Mouse (Mus musculus): ENCODE data around the gene Spata31d1a.
"Not testable (repeated sequence)": the region's sequence is repeated elsewhere in the genome, so short reads cannot be mapped to it uniquely, and the experiment has no call there.

Gene Spata31d1a

DNA sequence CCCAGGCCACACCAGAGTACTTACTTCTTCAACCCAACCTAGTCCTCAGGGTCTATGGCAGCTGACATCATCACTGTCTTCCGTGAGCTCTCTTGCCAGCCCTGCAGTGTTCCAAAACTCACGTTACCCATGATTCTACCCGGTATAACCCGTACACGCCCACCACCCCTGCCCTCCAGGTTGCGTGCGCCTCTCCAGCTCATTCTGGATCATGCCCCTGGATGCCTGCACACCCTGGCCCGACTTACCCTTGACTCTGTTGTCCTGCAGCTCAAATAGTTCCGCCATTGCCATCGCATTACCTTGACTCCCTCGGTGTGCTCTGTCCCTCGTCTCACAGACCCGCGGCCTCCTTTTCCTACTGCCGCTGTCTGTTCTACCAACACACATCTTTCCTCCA is at the start of gene Spata31d1a:
Gene Spata31d1a, minus strand, starts transcription at position 101 of the 400 bp plus-strand sequence.
- DNase-seq (ENCODE audit: low spot score in 2 of 2), result no peak

DNA sequence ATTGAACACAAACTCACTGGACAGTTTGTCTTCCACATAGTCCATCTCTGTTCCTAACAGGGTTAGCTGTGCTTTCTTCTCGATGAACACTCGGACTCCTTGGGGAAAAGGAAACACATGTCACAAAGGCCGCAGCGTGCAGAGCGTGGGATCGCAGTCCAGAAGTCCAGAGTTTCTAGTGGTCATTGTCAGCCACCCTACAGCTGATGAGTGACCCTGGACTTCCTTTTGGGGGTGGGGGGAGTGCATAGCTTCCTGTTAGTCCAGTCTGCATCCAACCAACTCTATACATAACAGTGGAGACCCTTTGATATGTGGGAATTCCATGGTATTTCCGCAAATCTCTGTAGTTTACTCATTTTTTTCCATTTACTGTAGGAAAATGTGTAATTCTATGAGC is 46.8 kb upstream of the Spata31d1a start:
- no peak for DNase-seq (ENCODE audit: low spot score in 2 of 2)

DNA sequence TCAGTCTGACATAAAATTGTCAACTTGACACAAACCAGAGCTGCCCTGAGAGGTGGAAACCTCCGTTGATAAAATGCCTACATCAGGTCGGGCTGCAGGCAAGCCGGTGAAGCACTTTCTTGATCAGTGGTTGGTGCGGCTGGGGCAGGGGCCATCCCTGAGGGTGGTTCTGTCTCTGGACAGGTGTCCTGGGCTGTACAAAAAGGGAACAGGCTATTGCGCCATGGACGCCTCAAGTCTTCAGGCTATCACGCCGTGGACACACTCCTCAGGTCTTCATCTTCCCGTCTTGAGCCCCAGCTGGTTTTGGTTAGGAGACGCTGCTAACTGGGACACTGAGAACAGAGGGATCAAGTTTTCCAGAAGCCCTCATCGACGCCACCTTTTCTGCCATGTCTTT is 40.2 kb upstream of the Spata31d1a start:
- DNase-seq (ENCODE audit: low spot score in 2 of 2), result no peak

DNA sequence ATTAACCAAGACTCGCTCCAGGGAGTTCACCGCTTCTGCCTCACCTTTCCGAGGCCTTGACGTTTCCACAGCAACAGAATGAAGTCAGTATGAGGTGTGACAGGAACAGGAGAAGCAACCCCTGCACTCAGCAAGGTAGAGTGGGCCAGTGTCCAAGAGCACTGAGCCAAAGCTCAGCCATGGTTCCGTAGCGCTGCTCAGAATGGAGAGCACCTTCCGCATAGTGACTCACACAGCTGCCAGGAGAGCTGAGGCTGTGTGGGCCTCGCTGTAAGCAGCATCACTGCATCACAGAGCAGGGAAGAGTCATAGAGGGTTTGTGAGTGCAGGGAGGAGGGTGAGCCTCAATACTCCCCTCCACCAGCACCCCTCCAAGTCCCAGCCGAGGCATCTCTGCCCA is 36.6 kb upstream of the Spata31d1a start, which contains the start of gene 1700014D04Rik:
Gene 1700014D04Rik, minus strand, starts transcription at position 42 of the 400 bp plus-strand sequence.
- DNase-seq (ENCODE audit: low spot score in 2 of 2), result peak in 1 of 2 experiments; percentile 49

DNA sequence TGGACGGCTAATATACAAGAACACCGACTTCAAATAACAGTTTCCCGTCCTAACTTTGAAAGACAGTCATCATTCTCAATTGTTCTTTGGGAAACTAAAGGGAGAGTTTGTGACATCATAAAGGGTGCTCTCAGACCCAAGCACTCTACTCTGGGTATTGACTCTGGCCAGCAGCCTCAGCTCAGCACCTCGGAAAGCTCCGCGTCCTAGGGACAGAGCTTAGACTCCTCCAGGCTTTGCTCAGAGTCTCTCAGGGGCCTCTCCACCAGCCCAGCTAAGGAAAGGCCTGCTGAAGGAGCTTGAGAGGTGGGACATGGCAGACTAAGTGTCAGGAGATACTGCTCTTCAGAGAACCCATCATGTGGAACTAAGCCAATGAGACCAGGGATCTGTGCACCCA is 36.0 kb upstream of the Spata31d1a start:
- no peak for DNase-seq (ENCODE audit: low spot score in 2 of 2)

DNA sequence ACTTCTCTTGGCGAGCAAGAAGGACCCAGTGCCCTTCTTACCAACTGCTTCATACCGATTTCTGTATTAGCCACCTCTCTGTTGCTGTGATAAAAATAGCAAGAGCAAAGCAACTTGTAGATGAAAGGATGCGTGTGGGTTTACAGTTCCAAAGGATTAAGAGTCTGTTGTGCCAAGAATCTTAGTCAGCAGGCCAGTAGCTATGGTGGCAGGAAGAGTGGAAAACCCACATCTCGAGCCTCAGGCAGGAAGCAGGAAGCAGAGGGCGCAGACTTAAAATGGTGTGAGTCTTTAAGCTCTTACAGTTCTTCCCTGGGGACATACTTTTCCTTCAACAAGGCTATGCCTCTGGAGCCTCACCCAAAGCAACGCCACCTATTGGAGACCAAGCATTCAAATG is 35.3 kb upstream of the Spata31d1a start:
- no peak for DNase-seq (ENCODE audit: low spot score in 2 of 2)

DNA sequence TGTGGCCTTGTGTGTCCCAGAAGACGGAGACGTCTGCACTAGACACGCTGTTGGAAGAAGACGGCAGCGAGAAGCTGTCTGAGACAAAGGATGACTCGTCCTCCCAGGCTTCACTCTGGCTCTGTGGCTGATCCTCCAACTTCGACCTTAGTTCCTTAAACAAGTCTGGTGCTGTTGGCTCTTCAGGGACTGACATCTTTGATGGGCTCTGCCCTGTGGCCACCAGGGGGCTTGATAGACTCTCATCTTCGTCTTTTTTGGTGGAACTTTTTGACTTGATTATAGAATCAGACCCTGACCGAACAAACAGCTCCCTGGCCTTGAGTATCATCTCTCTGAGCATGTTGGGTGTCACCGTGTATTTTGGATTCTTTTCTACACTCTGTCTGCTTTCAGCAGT is 31.6 kb upstream of the Spata31d1a start:
- no peak for DNase-seq (ENCODE audit: low spot score in 2 of 2)

DNA sequence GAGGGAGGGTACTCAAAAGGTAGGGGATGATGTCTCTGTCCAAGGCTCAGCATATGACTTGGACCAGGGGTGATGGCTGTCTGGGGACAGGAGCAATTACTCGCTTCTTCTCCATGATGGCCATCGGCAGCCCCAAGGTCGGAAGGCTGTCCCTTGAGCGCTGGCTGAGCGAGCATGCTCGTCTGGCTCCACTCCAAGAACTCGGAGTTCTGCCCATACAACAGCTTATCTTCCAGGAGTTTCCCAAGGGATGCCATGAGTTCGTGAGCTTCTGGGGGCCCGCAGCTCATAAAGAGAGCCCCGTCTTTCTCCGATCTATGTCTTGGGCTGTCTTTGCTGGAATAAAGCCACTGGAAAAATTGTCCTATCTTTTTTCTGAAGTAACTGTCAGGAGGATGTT is 31.0 kb upstream of the Spata31d1a start:
- DNase-seq (ENCODE audit: low spot score in 2 of 2), result no peak

DNA sequence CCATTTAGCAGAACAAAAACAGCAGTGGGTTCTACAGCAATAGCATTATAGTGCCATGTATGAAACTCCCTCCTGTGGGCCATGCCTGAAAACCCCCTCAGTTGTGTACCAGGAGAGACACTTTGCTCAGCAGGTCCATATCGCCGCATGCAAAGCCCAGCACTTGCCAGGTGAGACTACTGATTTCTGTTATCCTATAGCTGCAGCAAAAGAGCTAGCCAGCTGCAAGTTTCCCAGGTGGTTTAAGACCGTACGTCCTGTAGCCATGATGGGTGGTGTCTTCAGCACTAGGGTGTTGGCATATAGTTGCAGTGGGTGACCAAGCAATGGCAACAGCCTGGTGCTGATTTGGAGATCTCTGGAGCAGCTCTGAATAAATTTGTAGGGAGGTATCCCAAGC is 29.3 kb upstream of the Spata31d1a start:
- DNase-seq (ENCODE audit: low spot score in 2 of 2), result no peak

DNA sequence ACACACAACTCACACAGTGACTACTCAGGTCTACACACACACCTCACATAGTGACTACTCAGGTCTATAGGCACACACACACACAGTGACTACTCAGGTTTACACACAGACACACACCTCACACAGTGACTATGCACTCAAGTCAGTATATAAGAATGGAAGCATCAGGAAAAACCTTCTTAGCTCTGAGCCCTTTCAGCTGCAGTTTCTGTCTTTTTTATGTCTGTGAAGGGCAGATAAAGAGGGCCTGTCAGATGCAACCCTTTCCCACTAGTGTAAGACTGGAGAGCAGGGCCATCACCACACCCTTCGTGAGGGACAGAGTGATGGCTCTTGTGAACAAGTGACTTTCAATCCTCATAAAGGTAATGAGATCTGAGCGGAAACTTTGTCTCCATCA is 28.3 kb upstream of the Spata31d1a start:
- DNase-seq (ENCODE audit: low spot score in 2 of 2), result no peak

DNA sequence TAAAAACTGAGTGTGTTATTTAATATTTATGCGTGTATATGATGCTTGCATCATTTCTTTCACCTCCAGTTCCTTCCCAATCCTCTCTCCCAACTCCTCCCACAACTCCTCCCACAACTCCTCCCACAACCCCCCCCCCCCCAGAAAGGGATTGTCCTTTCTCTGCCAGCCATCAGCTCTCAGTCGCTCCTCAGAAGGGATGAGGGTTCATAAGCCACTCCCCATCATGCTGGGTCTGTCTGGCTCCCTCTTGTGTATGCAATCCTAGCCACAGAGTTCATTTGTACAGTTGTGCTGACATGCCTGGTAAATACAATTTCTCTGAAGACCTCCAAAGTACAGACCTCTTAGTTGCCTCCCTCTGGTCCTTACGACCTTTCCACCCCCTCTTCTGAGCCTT is 25.1 kb upstream of the Spata31d1a start:
- no peak for DNase-seq (ENCODE audit: low spot score in 2 of 2)

DNA sequence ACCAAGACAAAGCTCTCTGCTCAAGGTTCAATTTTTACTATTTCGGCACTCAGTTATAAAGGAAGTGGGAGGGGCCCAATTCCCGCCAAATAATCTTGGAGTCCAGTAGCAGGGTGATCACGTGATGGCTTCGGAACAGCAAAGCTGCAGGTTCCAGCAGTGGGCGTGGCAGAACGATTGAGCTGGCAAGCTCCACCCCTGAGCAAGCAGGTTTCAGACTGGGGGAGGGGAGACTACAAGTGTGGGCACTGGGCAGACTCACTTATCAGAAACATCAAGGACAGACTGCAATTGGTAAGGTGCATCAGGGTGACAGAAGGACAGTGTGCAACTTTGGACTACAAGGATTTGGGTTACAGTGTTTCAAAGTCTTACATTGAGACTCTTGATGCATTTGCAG is 24.2 kb upstream of the Spata31d1a start:
- DNase-seq (ENCODE audit: low spot score in 2 of 2), result not testable (repeated sequence)

DNA sequence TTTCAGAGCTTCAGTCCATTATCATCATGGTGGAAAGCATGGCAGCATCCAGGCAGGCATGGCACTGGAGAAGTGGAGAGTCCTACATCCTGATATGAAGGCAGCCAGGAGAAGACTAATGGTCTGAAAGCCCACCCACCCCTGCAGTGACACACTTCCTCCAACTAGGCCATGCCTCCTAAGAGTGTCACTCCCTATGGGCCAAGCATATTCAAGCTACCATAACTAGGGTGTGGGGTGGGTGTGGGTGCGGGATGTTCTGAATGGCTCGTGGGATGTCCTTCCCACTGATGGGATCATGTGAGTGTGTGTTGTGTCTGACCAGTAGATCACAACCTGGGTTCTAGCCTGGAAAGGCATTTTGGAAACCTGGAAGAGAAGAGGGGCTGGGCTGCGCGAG is 23.8 kb upstream of the Spata31d1a start:
- DNase-seq (ENCODE audit: low spot score in 2 of 2), result no peak

DNA sequence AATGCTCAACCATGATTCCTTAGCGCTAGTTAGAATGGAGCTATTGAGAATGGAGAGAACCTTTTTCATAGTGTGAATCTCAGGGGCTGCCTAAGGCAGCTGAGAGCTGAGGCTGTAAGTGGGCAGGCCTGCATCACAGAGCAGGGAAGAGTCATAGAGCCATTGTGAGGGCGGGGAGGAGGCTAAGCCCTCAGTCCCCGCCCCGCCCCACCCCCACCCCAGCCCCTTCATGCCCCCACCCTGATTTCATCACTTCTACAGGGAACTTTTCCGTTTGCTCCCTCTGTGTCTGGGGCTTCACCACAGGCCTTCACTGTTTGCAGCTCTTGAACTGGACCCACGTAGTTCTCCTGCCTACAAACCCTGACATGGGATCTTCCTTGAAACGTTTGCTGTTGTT is 21.5 kb upstream of the Spata31d1a start, which contains the start of gene Spata31d1d:
Gene Spata31d1d, minus strand, starts transcription at position 101 of the 400 bp plus-strand sequence.
- no peak for DNase-seq (ENCODE audit: low spot score in 2 of 2)

DNA sequence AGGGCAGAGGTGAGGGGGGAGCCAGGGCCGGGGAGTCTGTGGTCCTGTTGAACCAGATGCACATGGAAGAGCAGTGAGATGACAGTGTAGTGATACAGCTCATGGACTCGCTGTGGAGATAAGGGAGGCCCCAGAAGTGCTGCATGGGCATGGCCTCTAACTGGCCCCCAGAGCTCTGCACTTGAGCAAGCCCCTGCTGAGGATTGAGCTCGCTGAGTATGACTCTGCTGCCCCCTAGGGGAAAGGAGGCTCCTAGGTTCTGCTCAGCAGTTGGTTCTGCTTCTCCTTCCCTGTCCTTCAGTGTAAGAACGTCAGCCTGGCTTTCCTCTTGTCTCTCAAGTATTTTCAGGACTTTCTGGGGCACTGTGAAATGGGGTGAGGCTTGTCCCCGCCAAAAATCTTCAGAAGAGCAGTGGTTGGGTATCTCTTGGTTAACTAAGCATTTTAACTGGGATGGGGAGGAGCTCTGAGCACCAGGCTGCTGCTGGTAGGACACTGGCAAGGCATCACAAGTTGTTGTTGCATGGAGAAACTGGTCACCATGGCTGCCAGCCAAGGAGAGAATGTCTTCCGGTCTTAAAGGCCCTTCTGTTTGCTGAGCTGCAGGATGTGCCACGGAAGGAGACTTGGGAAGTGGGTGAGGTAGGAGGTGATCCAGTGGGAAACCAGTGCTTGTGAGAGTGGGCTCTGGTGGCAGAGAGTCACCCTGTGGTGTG is 18.4 kb upstream of the Spata31d1a start:
- DNase-seq (ENCODE audit: low spot score in 2 of 2), result peak; percentile 76 to 80

DNA sequence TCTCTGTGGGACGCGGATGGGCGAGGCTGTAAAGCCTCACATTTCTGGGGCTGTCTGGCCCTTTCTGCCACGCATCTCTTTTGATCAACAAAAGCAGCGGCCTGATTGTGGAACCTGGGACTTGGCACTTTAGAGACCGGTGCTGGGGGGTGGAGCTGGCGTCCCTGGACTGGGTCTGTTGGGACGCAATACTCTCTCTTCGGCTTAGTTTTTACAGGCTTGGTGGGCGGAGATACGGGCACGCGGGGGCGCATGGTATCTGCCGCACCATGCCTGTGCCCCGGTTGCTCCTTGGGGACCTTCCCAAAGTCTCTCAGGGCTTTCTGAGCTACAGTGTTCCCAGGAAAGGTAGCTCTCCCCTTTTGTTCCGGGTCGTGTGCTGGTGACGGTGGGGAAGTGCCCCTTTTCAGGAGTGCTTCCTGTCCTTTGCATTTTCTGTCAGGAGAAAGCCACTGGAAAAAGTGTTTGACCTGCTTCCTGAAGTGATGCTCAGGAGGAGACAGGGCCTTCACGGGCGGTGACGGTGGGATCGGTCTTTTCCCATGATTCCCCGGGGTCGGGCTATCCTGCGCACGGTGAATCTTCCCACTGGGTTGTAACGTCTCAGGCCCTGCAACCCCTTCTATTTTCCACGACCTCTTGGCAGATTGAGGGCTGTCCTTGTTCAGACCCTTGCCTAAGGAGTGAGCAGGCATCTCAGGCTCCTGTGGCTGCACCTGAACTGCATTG is 16.2 kb upstream of the Spata31d1a start:
- no peak for DNase-seq (ENCODE audit: low spot score in 2 of 2)

DNA sequence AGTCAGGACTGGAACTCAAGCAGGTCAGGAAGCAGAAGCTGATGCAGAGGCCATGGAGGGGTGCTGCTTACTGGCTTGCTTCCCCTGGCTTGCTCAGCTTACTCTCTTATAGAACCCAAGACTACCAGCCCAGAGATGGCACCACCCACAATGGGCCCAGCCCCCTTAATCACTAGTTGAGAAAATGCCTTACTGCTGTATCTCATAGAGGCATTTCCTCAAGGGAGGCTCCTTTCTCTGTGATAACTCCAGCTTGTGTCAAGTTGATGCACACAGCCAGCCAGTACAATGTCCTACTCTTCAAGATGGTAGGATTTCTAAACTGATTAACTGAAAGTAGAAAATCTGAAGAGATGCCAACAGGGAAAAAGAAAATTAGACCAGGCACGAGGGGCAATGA is 12.0 kb upstream of the Spata31d1a start:
- not testable (repeated sequence) for DNase-seq (ENCODE audit: low spot score in 2 of 2)

DNA sequence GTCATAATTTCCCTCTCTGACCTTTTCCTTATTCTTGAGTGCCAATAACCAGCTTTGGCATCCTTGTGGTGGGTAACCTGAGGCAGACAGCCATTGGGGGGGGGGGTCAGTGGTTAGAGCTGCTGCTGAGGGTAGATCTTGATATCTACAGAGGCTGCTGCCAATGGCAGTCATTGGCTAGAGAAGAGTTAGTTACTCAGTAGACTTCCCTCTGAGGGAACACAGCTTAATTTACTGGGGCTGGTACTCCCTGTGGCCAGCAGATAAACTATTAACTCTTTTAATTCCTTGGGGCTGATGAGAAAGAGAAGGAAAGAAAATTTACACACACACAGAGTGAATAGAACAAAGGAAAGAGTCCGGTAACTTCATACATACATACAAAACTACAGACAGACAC is 9.3 kb upstream of the Spata31d1a start:
- no peak for DNase-seq (ENCODE audit: low spot score in 2 of 2)

DNA sequence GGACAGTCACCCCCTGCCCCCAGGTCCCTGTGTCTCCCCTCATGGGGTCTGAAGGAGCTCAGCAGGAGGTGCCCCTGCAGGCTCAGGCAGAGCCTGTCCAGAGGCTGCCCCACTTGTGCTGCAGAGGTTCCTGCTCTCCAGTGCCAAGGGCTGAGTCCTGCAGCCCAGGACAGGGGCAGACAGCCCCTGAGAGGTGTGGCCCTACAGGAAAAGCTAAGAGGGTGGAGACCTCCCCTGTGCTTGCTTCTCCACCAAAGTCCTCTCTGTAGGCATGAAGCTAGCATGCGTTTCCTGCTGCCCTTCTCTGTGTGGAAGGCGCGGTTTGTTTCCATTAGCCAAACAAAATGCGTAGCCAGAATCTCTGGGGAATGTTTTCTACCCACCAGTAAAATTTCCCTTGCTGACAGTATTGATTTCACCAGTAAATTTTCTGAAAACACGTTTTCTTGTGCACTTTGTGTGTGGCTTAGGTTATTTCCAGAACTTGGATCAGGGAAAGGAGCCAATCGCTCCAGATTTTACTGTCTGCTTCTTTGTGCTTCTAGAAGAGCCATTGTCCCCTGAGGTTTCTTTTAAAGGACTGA is 8.8 kb upstream of the Spata31d1a start:
- not testable (repeated sequence) for DNase-seq (ENCODE audit: low spot score in 2 of 2)

DNA sequence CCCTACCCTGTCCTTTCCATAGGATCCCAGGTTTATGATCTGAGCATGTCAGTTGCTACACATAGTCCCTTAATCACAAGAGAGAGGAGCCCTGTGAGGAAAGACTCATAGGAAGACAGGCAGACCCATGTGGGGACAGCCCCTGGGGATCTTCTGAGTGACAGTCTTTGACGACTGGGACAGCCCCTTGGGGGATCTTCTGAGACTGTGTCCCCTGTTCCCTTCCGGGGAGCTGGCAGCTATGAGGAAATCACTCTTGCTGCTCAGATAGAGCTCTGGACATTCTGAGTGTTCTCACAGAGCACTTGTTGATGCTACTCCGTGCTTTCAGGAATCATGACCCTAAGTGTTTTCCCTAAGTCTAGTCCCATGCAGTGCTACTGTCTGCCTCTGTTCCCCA is 3.6 kb upstream of the Spata31d1a start:
- no peak for DNase-seq (ENCODE audit: low spot score in 2 of 2)

DNA sequence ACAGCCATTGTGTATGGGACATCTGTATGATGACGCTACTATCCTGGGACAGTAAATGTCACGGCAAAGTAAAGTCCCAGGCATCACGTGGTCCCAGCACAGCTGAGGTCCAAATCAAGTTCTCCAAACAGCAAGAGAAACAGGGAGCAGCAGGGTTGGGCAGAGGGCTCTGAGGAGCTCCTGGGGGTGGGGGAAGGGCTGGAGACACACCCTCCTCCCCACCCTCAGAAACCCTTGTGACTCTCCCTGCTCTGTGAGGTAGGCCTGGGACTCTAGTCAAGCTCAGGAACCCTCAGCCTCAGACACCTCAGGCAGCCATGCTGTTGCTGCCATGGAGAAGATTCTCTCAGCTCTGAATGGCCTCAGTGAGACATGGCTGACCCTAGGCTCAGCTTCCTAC is 1.9 kb upstream of the Spata31d1a start, which contains the start of gene Spata31d1b:
Gene Spata31d1b, plus strand, starts transcription at position 301 of the 400 bp plus-strand sequence.
- not testable (repeated sequence) for DNase-seq (ENCODE audit: low spot score in 2 of 2)

DNA sequence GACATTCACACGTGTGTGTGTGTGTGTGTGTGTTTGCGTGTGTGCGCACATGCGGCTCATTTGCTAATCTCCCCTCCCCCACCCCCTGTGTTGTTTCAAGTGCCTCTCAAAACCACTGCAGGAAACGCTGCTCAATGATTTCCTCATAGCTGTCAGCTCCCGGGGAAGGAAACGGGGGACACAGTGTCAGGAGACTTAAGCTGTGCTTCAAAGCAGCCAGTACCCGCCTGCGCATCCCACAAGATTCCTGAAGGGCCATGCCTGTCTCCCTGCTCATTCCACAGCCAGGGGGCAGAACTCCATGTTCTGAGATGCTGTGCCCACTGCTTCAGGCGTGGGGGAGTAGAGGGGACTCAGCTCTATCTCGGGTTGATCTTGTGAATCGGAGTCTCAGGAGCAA is 5.6 kb downstream of the Spata31d1a start:
- DNase-seq (ENCODE audit: low spot score in 2 of 2), result no peak

DNA sequence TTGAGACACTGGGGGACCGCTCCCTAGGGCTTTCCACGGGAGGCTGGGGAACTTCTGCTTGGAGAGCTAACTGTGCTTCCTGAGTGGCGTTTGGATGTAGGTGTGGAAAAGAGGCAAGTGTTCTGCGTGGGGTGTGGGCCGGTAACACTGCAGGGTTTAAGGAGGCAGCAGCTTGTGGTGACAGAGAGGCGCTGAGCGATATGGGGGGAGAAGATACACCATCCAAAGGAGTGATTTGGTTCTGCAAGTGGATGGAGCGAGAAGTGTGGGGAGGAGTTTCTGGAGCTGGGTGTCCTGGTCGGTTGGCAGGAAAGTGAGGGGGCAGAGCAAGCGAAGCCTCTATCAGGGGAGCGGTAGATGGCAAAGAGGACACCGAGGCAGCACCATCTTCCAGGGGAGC is 6.6 kb downstream of the Spata31d1a start:
- no peak for DNase-seq (ENCODE audit: low spot score in 2 of 2)
